Mouse (Mus musculus): ENCODE measurements around the gene Fgf12. TPM values are rescaled to one million over a fixed set of nuclear protein-coding genes. Genes with fewer than 3 reads are reported as not detected.

Fgf12 gene
- polyA plus RNA-seq, 1 experiment from 2014 or later = 0.74 TPM

DNA sequence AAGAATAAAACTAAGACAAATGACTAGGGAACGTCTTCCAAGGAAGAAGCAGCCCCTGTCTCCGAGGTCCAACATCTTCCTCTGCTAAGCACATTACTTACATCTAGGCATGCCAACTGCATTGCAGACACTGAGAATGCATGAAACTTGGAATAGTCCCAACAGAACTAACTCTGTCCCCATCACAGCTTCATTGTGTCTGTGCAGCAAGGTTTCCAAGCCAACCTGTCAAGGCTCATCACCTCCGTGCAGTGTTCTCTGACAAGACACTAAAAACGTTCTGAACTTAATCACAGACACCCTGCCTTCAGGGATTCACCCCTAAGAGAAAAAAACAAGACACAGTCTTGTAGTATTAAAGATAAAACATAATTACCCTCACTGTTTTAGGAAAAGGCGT is 495.0 kb downstream of the Fgf12 start:
- Histone ChIP-seq H3K4me1 (replicated peaks; ENCODE audit: control insufficient read depth, insufficient read depth) (no peaks in the 10 kb centered on the region), H3K36me3 (ENCODE audit: control insufficient read depth, insufficient read depth, low read length) (no peaks in the 10 kb centered on the region), H3K4me3 (ENCODE audit: low read depth, low read length) (no peak overlapping the region), H3K9ac (ENCODE audit: low read length) (no peak overlapping the region), H3K9me3 (ENCODE audit: control insufficient read depth, low read length) (no peaks in the 10 kb centered on the region), H3K27ac (replicated peaks) (no peak overlapping the region), H3K4me2 (replicated peaks; ENCODE audit: low read depth) (no peak overlapping the region), H3K27me3 (ENCODE audit: control insufficient read depth, insufficient read depth, low read length) (no peaks in the 10 kb centered on the region)
- DNase-seq (ENCODE audit: low spot score) (no peak), ATAC-seq (ENCODE audit: low FRiP score, low TSS enrichment) (no peak)
- TF ChIP-seq CTCF (IDR thresholded peaks at IDR 0.05; ENCODE audit: low read depth) = no peak
- TF ChIP-seq EP300 (optimal IDR thresholded peaks at IDR 0.05) = no peak
- WGBS = 70% methylated on average over 5 of the region's 5 CpGs

DNA sequence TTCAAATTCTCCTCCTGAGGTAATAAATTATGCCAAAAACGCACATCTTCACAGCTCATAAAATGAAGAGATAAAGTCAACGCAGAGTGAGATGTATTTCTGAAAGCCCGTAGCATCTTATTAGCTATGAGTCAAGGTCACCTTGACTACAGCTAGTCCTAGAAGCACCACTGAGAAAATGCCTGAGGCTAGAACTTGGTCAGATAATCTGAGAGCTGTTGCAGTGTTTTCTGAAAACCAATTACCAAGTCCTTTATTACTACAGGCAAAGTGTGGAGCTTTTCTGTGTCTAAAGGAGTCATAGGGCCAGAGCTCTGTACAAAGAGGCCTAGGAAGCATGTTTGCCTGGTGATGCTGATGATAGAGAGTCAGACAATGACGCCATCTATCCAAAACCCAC is 498.6 kb downstream of the Fgf12 start:
- H3K4me1 ChIP-seq (replicated peaks; ENCODE audit: control insufficient read depth, insufficient read depth) = no peaks in the 10 kb centered on the region
- H3K9ac ChIP-seq (ENCODE audit: low read length) = no peak overlapping the region
- H3K36me3 ChIP-seq (ENCODE audit: control insufficient read depth, insufficient read depth, low read length) = no peaks in the 10 kb centered on the region
- TF ChIP-seq CTCF (IDR thresholded peaks at IDR 0.05; ENCODE audit: low read depth) = no peak
- TF ChIP-seq EP300 (optimal IDR thresholded peaks at IDR 0.05) = no peak
- DNase-seq (ENCODE audit: low spot score) (no peak), ATAC-seq (ENCODE audit: low FRiP score, low TSS enrichment) (no peak)
- H3K27me3 ChIP-seq (ENCODE audit: control insufficient read depth, insufficient read depth, low read length) = no peaks in the 10 kb centered on the region
- WGBS = 85% methylated on average over 4 of the region's 4 CpGs
- no peak overlapping the region for H3K4me2 ChIP-seq (replicated peaks; ENCODE audit: low read depth)
- H3K27ac ChIP-seq (replicated peaks) = no peak overlapping the region
- H3K4me3 ChIP-seq (ENCODE audit: low read depth, low read length) = no peak overlapping the region
- no peaks in the 10 kb centered on the region for H3K9me3 ChIP-seq (ENCODE audit: control insufficient read depth, low read length)

DNA sequence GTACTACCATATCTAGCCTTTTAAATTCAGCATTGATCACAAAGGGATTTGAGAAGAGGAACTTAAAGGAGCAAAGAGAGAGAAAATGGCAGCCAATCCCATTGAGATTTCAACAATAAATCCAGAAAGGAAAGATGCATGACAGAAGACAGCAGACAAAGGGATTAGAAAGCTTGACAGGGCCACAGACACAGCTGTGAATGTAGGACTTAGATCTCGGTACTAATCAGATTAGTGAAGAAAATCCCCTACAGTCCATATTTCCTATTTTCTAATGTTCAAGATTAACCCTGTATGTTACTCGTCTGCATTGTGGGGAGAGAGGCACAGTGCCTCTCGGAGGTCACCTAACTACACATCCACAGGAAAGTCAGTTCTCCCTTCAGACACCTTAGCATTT is 500.9 kb downstream of the Fgf12 start:
- no peak overlapping the region for H3K4me2 ChIP-seq (replicated peaks; ENCODE audit: low read depth)
- H3K27ac ChIP-seq (replicated peaks) = no peak overlapping the region
- 65% methylated on average over 3 of the region's 3 CpGs for WGBS
- DNase-seq (ENCODE audit: low spot score) (no peak), ATAC-seq (ENCODE audit: low FRiP score, low TSS enrichment) (no peak)
- TF ChIP-seq CTCF (IDR thresholded peaks at IDR 0.05; ENCODE audit: low read depth) (no peak), EP300 (optimal IDR thresholded peaks at IDR 0.05) (no peak)
- H3K27me3 ChIP-seq (ENCODE audit: control insufficient read depth, insufficient read depth, low read length) = no peaks in the 10 kb centered on the region
- no peak overlapping the region for H3K9ac ChIP-seq (ENCODE audit: low read length)
- H3K9me3 ChIP-seq (ENCODE audit: control insufficient read depth, low read length) = no peaks in the 10 kb centered on the region
- H3K4me1 ChIP-seq (replicated peaks; ENCODE audit: control insufficient read depth, insufficient read depth) = no peaks in the 10 kb centered on the region
- H3K4me3 ChIP-seq (ENCODE audit: low read depth, low read length) = no peak overlapping the region
- H3K36me3 ChIP-seq (ENCODE audit: control insufficient read depth, insufficient read depth, low read length) = no peaks in the 10 kb centered on the region

DNA sequence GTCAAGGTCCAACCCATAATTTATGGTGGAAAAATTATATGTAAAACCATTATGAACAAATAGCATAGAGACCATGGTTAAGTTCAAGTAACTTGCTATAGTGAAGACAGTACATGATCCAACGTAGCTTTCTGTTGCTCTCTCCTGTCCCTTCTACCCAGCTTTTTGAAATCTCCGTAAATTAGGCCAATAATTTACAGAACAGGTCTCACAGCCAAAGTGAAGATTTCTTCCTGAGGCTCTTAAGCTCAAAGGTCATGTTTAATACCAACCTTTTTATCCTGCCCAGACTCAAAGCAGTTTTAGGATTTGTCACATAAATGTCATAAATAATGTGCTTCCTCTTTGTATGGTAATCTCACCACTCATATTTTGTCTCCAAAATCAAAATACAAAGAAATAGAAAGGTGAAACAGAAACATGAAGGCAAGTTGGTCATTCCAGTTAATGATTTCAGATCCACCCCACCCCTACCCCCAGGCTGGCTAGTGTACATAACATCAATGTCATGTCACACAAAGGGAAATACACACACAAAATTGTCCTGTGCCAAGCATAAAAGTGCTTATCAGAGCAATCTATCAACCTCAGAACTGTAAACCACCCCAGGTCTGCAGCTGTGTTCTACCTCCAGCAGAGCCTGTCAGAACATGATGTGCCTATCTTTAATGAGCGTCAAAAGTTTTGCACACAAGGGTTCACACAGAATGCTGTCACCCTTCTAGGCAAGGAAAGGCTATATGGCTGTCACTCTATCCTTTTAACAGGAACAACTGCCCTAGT is 509.8 kb downstream of the Fgf12 start:
- H3K9ac ChIP-seq (ENCODE audit: low read length) = no peak overlapping the region
- no peak overlapping the region for H3K27ac ChIP-seq (replicated peaks)
- 52% methylated on average over 3 of the region's 3 CpGs for WGBS
- H3K4me1 ChIP-seq (replicated peaks; ENCODE audit: control insufficient read depth, insufficient read depth) = no peaks in the 10 kb centered on the region; the same call in 1 of the 2 replicates
- H3K36me3 ChIP-seq (ENCODE audit: control insufficient read depth, insufficient read depth, low read length) = no peaks in the 10 kb centered on the region
- no peak for DNase-seq (ENCODE audit: low spot score)
- no peak overlapping the region for H3K4me2 ChIP-seq (replicated peaks; ENCODE audit: low read depth)
- H3K9me3 ChIP-seq (ENCODE audit: control insufficient read depth, low read length) = no peaks in the 10 kb centered on the region
- H3K4me3 ChIP-seq (ENCODE audit: low read depth, low read length) = no peak overlapping the region
- TF ChIP-seq CTCF (IDR thresholded peaks at IDR 0.05; ENCODE audit: low read depth) = no peak
- TF ChIP-seq EP300 (optimal IDR thresholded peaks at IDR 0.05) = no peak
- H3K27me3 ChIP-seq (ENCODE audit: control insufficient read depth, insufficient read depth, low read length) = no peaks in the 10 kb centered on the region
- ATAC-seq (ENCODE audit: low FRiP score, low TSS enrichment) = no peak

DNA sequence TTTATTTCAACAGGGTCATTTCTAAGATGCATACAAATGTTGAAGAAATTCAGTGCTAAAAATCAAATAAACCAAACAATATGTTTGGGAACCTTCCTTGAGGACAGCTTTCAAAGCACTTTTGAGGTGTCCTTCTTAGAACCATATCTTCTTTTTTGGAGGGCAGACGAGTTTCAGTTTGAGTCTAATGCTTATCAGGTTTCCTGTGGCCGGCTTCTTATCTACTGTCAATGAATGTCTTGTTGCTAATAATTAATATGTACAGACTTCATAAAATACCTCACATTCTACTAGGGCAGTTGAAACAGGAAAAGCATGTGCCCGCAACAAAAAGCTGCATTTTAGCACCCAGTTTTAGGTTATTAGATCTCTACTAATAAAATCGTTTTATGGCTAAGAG is 513.5 kb downstream of the Fgf12 start:
- ATAC-seq (ENCODE audit: low FRiP score, low TSS enrichment) (no peak), DNase-seq (ENCODE audit: low spot score) (no peak)
- 68% methylated on average over 4 of the region's 4 CpGs for whole genome bisulfite sequencing

More for the DNA sequence above, 513.5 kb downstream of the Fgf12 start:
- Histone ChIP-seq H3K9ac (ENCODE audit: low read length) (no peak overlapping the region), H3K27ac (replicated peaks) (no peak overlapping the region), H3K4me1 (replicated peaks; ENCODE audit: control insufficient read depth, insufficient read depth) (no peaks in the 10 kb centered on the region; the same call in 1 of the 2 replicates), H3K4me2 (replicated peaks; ENCODE audit: low read depth) (no peak overlapping the region), H3K4me3 (ENCODE audit: low read depth, low read length) (no peak overlapping the region), H3K36me3 (ENCODE audit: control insufficient read depth, insufficient read depth, low read length) (no peaks in the 10 kb centered on the region), H3K9me3 (ENCODE audit: control insufficient read depth, low read length) (no peaks in the 10 kb centered on the region), H3K27me3 (ENCODE audit: control insufficient read depth, insufficient read depth, low read length) (no peaks in the 10 kb centered on the region)
- TF ChIP-seq EP300 (optimal IDR thresholded peaks at IDR 0.05) (no peak), CTCF (IDR thresholded peaks at IDR 0.05; ENCODE audit: low read depth) (no peak)
